Mouse (Mus musculus) kidney, postnatal 25 days (tissue): ENCODE measurements around the gene Chmp6.

Source experiments
- DNase-seq, 2 experiments: peaks; one replicate each; pipeline ENCODE4 v3.0.0; 2021; ENCODE audit warnings: mixed read lengths in 2 of 2

Chmp6 gene

DNA sequence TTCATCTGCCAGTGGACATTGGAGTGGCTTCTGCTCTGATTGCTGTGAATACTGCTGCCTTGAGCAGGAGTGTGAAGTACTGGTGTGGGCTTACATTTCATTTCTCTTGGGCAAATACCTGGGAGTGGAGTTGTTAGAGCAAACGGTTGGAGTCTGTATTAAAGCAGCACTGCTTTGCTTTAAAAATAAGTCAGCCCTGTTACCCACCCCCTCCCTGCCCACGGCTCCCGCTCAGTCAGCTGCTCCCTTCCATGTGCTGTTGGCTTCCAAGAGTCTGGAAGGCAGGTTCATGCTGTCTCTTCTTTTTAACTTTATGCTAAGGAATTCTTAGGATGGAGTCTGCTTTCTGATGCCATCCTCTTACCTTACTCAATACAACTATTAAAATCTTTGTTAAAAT, 48.3 kb downstream of the Chmp6 start:
- DNase-seq: no peak

DNA sequence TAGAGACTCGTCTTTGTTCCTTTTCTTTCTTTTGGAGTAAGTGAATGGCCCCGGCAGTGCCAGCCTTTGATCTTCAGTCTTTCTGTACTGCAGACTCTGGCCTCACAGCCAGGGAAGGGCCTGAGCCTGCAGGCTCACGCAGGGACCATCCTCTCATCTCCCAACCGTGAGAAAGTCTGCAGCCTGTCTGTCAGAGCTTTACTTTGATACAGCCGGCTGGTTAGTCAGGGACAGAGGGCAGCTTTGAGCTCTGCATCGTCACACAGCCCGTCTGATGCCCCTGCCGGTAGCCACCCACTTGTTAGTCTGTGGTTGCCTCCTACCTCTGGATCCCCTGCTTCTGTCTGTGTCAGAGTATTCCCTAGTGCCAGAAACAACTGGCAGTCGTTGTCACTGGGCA, 51.8 kb downstream of the Chmp6 start:
- DNase-seq: no peak

DNA sequence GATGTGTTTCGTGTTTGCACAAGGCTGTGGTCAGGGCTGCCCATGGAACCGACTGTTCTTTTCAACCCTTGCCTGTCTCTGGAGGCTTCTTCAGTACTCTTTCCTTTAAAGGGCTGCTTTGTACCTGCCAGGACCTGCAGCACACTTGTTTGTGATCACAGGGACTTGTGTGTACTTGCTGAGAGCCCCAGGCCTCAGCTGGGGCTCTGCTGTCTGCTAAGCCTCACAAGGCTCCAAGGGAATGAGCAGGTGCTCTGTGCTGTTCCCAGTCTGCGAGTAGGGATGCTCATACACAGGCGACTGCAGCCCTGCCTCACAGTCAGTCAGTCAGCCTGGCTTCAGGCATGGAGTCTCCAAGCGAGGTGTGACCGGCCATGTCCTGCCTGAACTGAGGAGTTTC, 53.1 kb downstream of the Chmp6 start:
- DNase-seq: no peak

DNA sequence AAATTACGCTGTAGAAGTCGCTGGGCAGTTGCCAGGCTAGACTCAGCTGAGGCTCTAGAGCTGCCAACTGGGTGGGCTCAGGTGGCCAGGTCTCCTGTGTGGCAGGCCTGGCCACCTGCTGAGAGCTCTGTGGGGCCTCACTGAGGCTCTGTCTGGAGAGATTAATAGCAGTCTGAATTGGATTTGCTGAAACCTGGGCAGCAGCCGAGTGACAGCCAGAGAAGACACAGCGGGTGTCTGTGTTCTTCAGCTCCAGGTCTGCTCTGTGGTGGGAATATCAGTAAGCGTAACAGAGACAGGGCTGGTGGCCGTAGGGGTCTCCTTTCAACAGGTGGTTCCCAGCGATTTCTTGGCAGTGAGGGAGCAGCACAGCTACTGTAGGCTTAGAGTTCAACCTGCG, 54.2 kb downstream of the Chmp6 start:
- no peak for DNase-seq

DNA sequence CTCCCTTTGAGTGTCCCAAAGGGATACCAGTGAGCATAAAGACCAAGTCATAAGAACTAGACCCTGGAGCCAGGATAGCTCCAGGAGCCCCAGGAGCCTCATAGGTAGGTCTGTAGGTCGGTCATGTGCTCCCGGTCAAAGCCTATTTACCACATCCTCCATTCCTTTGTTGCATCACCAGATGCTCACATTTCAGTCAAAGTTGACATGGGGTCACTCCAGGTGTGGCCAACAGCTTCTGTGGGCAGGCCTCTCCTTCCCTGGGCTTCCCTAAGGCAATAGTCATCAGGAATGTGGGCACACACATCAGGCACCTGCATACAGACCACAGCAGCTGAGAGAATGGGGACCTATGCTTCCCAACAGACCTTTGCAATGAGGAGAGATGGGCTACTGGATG, 54.7 kb downstream of the Chmp6 start:
- DNase-seq: no peak
